Mouse (Mus musculus) heart, adult 11 months (tissue): ENCODE data around the gene Vasp.

Experiments
- DNase-seq: peaks from one replicate; pipeline ENCODE4 v3.0.0; 2022

Vasp gene

GRCm38 (mm10) chr7:19271238-19272172 is at the start of gene Vasp:
TSS of gene Vasp (minus strand) at chr7:19271817.
- DNase-seq, result peak; percentile 99

GRCm38 (mm10) chr7:19320637-19321036 is 49.0 kb upstream of the Vasp start:
- no peak for DNase-seq

GRCm38 (mm10) chr7:19319906-19320305 is 48.3 kb upstream of the Vasp start:
- peak; percentile 100 for DNase-seq

GRCm38 (mm10) chr7:19319458-19319857 is 47.8 kb upstream of the Vasp start:
- peak; percentile 95 for DNase-seq

- peak; percentile 86 for DNase-seq
These were observed 47.1 kb upstream of the Vasp start for GRCm38 (mm10) chr7:19318676-19319075.

- peak; percentile 92 for DNase-seq
These were observed 46.6 kb upstream of the Vasp start for GRCm38 (mm10) chr7:19318201-19318600.

GRCm38 (mm10) chr7:19316451-19317161 is 45.0 kb upstream of the Vasp start:
- DNase-seq, result peak; percentile 98

GRCm38 (mm10) chr7:19314033-19314432 is 42.4 kb upstream of the Vasp start:
- peak; percentile 90 for DNase-seq

- no peak for DNase-seq
These were observed 40.4 kb upstream of the Vasp start for GRCm38 (mm10) chr7:19311991-19312390.

GRCm38 (mm10) chr7:19309884-19310641 is 38.4 kb upstream of the Vasp start, which contains the start of gene Fosb:
TSS of gene Fosb (minus strand) at chr7:19310051.
- peak; percentile 100 for DNase-seq

- peak; percentile 95 for DNase-seq
These were observed 37.8 kb upstream of the Vasp start for GRCm38 (mm10) chr7:19309278-19309883.

GRCm38 (mm10) chr7:19308454-19309277 is 37.0 kb upstream of the Vasp start:
- peak; percentile 100 for DNase-seq

GRCm38 (mm10) chr7:19307739-19308453 is 36.3 kb upstream of the Vasp start:
- peak; percentile 99 for DNase-seq

GRCm38 (mm10) chr7:19306819-19307738 is 35.5 kb upstream of the Vasp start:
- peak; percentile 95 for DNase-seq

- DNase-seq, result no peak
These were observed 34.5 kb upstream of the Vasp start for GRCm38 (mm10) chr7:19305796-19306765.

GRCm38 (mm10) chr7:19305413-19305735 is 33.8 kb upstream of the Vasp start:
- no peak for DNase-seq

- peak; percentile 91 for DNase-seq
These were observed 33.1 kb upstream of the Vasp start for GRCm38 (mm10) chr7:19304501-19305412.

GRCm38 (mm10) chr7:19303770-19304169 is 32.2 kb upstream of the Vasp start:
- peak; percentile 97 for DNase-seq
